Mouse (Mus musculus) ES-Bruce4 (cell line): ENCODE data around the gene 4930438A08Rik.

ENCODE experiments used
- CTCF ChIP-seq: IDR thresholded peaks from one replicate; pipeline ENCODE4 v1.8.1; 2011; ENCODE audit warnings: low read depth, low read length
- EP300 ChIP-seq: IDR thresholded peaks from 2 replicates; pipeline ENCODE4 v1.6.1; 2011; ENCODE audit warnings: low read depth, low read length; ENCODE audit not compliant: insufficient read depth
- POLR2A ChIP-seq: IDR thresholded peaks from one replicate; pipeline ENCODE4 v1.8.1; 2011; ENCODE audit warnings: low read length; ENCODE audit not compliant: insufficient read depth

- TF ChIP-seq POLR2A: no peak
- TF ChIP-seq CTCF: no peak
- no peak for TF ChIP-seq EP300
These were observed 32.3 kb downstream of the 4930438A08Rik start, which contains the start of gene Zfp692 for GRCm38 (mm10) chr11:58306860-58307308.
